Mouse (Mus musculus): Measurements from ENCODE around the gene Nvl. TPM values are rescaled to one million over a fixed set of nuclear protein-coding genes. Genes with fewer than 3 reads are reported as not detected.

Nvl gene
- polyA plus RNA-seq, 1 experiment from 2014 or later, result 39.5 TPM

DNA sequence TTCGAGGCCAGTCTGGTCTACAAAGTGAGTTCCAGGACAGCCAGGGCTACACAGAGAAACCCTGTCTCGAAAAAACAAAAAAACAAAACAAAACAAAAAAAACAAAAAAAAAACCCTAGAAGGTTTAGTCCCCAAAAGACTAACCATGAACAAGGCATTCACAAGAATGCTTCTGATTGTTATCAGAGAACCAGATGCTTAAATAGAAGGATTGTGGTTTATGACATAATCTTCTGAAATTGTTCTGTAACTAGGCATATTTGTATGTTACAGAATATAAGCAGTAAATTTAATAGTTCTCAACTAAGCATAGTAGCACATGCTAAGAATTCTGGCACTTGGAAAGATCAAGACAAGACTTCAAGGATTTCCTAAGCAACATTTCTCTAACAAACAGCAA, 19.9 kb downstream of the Nvl start:
- H3K27ac ChIP-seq (replicated peaks; ENCODE audit: low read depth, low read length), result no peak overlapping the region
- H3K4me2 ChIP-seq (ENCODE audit: low read length), result no peak overlapping the region
- no peaks in the 10 kb centered on the region for H3K4me1 ChIP-seq (ENCODE audit: control insufficient read depth, insufficient read depth, low read length)
- WGBS, result 95% methylated on average over 2 of the region's 2 CpGs
- DNase-seq (no peak), ATAC-seq (ENCODE audit: low FRiP score, low TSS enrichment) (no peak)
- no peak overlapping the region for H3K9ac ChIP-seq (replicated peaks; ENCODE audit: low read length)
- peaks cover 88% of the 10 kb centered on the region for H3K36me3 ChIP-seq (ENCODE audit: control insufficient read depth, insufficient read depth, low read length)
- H3K27me3 ChIP-seq (ENCODE audit: control insufficient read depth, insufficient read depth, low read length), result no peaks in the 10 kb centered on the region
- H3K4me3 ChIP-seq (replicated peaks; ENCODE audit: low read depth, low read length), result no peak overlapping the region
- H3K9me3 ChIP-seq (ENCODE audit: control insufficient read depth, low read length), result no peaks in the 10 kb centered on the region

- no peak for DNase-seq
- Histone ChIP-seq H3K9ac (replicated peaks; ENCODE audit: low read length) (no peak overlapping the region), H3K36me3 (ENCODE audit: control insufficient read depth, insufficient read depth, low read length) (peaks cover 76% of the 10 kb centered on the region), H3K27me3 (ENCODE audit: control insufficient read depth, insufficient read depth, low read length) (no peaks in the 10 kb centered on the region), H3K9me3 (ENCODE audit: control insufficient read depth, low read length) (no peaks in the 10 kb centered on the region), H3K4me3 (replicated peaks; ENCODE audit: low read depth, low read length) (no peak overlapping the region), H3K4me2 (ENCODE audit: low read length) (no peak overlapping the region), H3K27ac (replicated peaks; ENCODE audit: low read depth, low read length) (no peak overlapping the region), H3K4me1 (ENCODE audit: control insufficient read depth, insufficient read depth, low read length) (no peaks in the 10 kb centered on the region)
- no peak for ATAC-seq (ENCODE audit: low FRiP score, low TSS enrichment)
- 98% methylated on average over 4 of the region's 4 CpGs for WGBS
These were observed 26.9 kb downstream of the Nvl start for GRCm38 (mm10) chr1:181117112-181117511.

DNA sequence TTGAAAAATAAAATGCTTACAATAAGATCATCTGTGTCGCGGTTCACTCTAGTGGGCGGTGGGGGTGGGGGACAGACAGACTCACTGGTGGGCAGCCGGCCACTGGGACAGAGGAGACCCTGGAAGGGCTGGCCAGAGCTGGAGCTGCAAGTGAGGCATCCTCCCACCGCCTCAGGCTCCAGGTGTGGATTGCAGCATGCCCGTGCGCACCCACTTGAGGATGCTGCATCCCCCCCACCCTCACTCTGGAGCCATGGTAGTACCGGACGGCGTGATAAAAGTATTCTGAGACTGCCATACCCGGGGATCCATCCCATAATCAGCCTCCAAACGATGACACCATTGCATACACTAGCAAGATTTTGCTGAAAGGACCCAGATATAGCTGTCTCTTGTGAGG, 54.0 kb downstream of the Nvl start:
- Histone ChIP-seq H3K9ac (replicated peaks; ENCODE audit: low read length) (no peak overlapping the region), H3K36me3 (ENCODE audit: control insufficient read depth, insufficient read depth, low read length) (peaks cover 44% of the 10 kb centered on the region), H3K4me3 (replicated peaks; ENCODE audit: low read depth, low read length) (no peak overlapping the region), H3K9me3 (ENCODE audit: control insufficient read depth, low read length) (no peaks in the 10 kb centered on the region), H3K4me2 (ENCODE audit: low read length) (no peak overlapping the region), H3K27ac (replicated peaks; ENCODE audit: low read depth, low read length) (no peak overlapping the region), H3K27me3 (ENCODE audit: control insufficient read depth, insufficient read depth, low read length) (no peaks in the 10 kb centered on the region), H3K4me1 (ENCODE audit: control insufficient read depth, insufficient read depth, low read length) (no peaks in the 10 kb centered on the region)
- WGBS, result 87% methylated on average over 12 of the region's 12 CpGs
- ATAC-seq (ENCODE audit: low FRiP score, low TSS enrichment), result no peak
- DNase-seq, result no peak

- no peaks in the 10 kb centered on the region for H3K4me1 ChIP-seq (ENCODE audit: control insufficient read depth, insufficient read depth, low read length)
- no peaks in the 10 kb centered on the region for H3K27me3 ChIP-seq (ENCODE audit: control insufficient read depth, insufficient read depth, low read length)
- no peak for DNase-seq
- no peak for ATAC-seq (ENCODE audit: low FRiP score, low TSS enrichment)
- no peak overlapping the region for H3K9ac ChIP-seq (replicated peaks; ENCODE audit: low read length)
- no peaks in the 10 kb centered on the region for H3K36me3 ChIP-seq (ENCODE audit: control insufficient read depth, insufficient read depth, low read length)
- 41% methylated on average over 2 of the region's 2 CpGs for WGBS
- no peaks in the 10 kb centered on the region for H3K9me3 ChIP-seq (ENCODE audit: control insufficient read depth, low read length)
- H3K27ac ChIP-seq (replicated peaks; ENCODE audit: low read depth, low read length), result no peak overlapping the region
- H3K4me2 ChIP-seq (ENCODE audit: low read length), result no peak overlapping the region
- H3K4me3 ChIP-seq (replicated peaks; ENCODE audit: low read depth, low read length), result no peak overlapping the region
These were observed 60.0 kb downstream of the Nvl start for GRCm38 (mm10) chr1:181084021-181084420.

- Histone ChIP-seq H3K36me3 (ENCODE audit: control insufficient read depth, insufficient read depth, low read length) (no peaks in the 10 kb centered on the region), H3K27me3 (ENCODE audit: control insufficient read depth, insufficient read depth, low read length) (no peaks in the 10 kb centered on the region), H3K9ac (replicated peaks; ENCODE audit: low read length) (no peak overlapping the region), H3K4me2 (ENCODE audit: low read length) (no peak overlapping the region), H3K9me3 (ENCODE audit: control insufficient read depth, low read length) (no peaks in the 10 kb centered on the region), H3K4me1 (ENCODE audit: control insufficient read depth, insufficient read depth, low read length) (no peaks in the 10 kb centered on the region), H3K4me3 (replicated peaks; ENCODE audit: low read depth, low read length) (no peak overlapping the region), H3K27ac (replicated peaks; ENCODE audit: low read depth, low read length) (no peak overlapping the region)
- ATAC-seq (ENCODE audit: low FRiP score, low TSS enrichment) (no peak), DNase-seq (no peak)
- WGBS, result 51% methylated on average over 5 of the region's 5 CpGs
These were observed 70.9 kb downstream of the Nvl start for GRCm38 (mm10) chr1:181073075-181073474.

GRCm38 (mm10) chr1:181069671-181070070, 74.3 kb downstream of the Nvl start:
- H3K27ac ChIP-seq (replicated peaks; ENCODE audit: low read depth, low read length), result no peak overlapping the region
- WGBS, result 69% methylated on average over 11 of the region's 11 CpGs
- ATAC-seq (ENCODE audit: low FRiP score, low TSS enrichment) (no peak), DNase-seq (no peak)
- no peaks in the 10 kb centered on the region for H3K4me1 ChIP-seq (ENCODE audit: control insufficient read depth, insufficient read depth, low read length)
- no peak overlapping the region for H3K4me2 ChIP-seq (ENCODE audit: low read length)
- H3K4me3 ChIP-seq (replicated peaks; ENCODE audit: low read depth, low read length), result no peak overlapping the region
- no peak overlapping the region for H3K9ac ChIP-seq (replicated peaks; ENCODE audit: low read length)
- no peaks in the 10 kb centered on the region for H3K9me3 ChIP-seq (ENCODE audit: control insufficient read depth, low read length)
- H3K36me3 ChIP-seq (ENCODE audit: control insufficient read depth, insufficient read depth, low read length), result no peaks in the 10 kb centered on the region
- H3K27me3 ChIP-seq (ENCODE audit: control insufficient read depth, insufficient read depth, low read length), result no peaks in the 10 kb centered on the region

GRCm38 (mm10) chr1:181068344-181068743, 75.7 kb downstream of the Nvl start:
- 64% methylated on average over 1 of the region's 1 CpGs for WGBS
- ATAC-seq (ENCODE audit: low FRiP score, low TSS enrichment) (no peak), DNase-seq (no peak)
- H3K4me2 ChIP-seq (ENCODE audit: low read length), result no peak overlapping the region
- H3K4me1 ChIP-seq (ENCODE audit: control insufficient read depth, insufficient read depth, low read length), result no peaks in the 10 kb centered on the region
- no peak overlapping the region for H3K4me3 ChIP-seq (replicated peaks; ENCODE audit: low read depth, low read length)
- no peaks in the 10 kb centered on the region for H3K9me3 ChIP-seq (ENCODE audit: control insufficient read depth, low read length)
- H3K27me3 ChIP-seq (ENCODE audit: control insufficient read depth, insufficient read depth, low read length), result no peaks in the 10 kb centered on the region
- H3K36me3 ChIP-seq (ENCODE audit: control insufficient read depth, insufficient read depth, low read length), result no peaks in the 10 kb centered on the region
- H3K27ac ChIP-seq (replicated peaks; ENCODE audit: low read depth, low read length), result no peak overlapping the region
- no peak overlapping the region for H3K9ac ChIP-seq (replicated peaks; ENCODE audit: low read length)

DNA sequence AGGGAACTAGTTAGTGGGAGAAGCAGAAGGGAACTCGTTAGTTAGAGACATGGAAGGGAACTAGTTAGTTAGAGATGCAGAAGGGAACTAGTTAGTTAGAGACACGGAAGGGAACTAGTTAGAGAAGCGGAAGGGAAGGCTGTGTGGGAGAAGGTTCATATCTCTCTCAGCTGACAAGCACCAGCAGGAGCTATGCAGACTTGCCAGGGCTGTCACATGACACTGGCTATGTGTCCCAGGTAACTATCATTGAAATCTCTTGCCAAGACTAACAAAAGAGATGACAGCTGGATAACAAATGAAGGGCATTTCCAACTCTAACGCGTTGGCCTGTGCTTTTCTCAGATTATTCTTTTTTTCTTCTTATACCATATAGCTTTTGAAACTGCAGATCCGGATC, 79.4 kb downstream of the Nvl start:
- Histone ChIP-seq H3K9ac (replicated peaks; ENCODE audit: low read length) (no peak overlapping the region), H3K27ac (replicated peaks; ENCODE audit: low read depth, low read length) (no peak overlapping the region), H3K4me1 (ENCODE audit: control insufficient read depth, insufficient read depth, low read length) (no peaks in the 10 kb centered on the region), H3K4me3 (replicated peaks; ENCODE audit: low read depth, low read length) (no peak overlapping the region), H3K9me3 (ENCODE audit: control insufficient read depth, low read length) (no peaks in the 10 kb centered on the region), H3K36me3 (ENCODE audit: control insufficient read depth, insufficient read depth, low read length) (no peaks in the 10 kb centered on the region), H3K4me2 (ENCODE audit: low read length) (no peak overlapping the region), H3K27me3 (ENCODE audit: control insufficient read depth, insufficient read depth, low read length) (no peaks in the 10 kb centered on the region)
- ATAC-seq (ENCODE audit: low FRiP score, low TSS enrichment), result no peak
- no peak for DNase-seq
- 84% methylated on average over 6 of the region's 6 CpGs for WGBS

DNA sequence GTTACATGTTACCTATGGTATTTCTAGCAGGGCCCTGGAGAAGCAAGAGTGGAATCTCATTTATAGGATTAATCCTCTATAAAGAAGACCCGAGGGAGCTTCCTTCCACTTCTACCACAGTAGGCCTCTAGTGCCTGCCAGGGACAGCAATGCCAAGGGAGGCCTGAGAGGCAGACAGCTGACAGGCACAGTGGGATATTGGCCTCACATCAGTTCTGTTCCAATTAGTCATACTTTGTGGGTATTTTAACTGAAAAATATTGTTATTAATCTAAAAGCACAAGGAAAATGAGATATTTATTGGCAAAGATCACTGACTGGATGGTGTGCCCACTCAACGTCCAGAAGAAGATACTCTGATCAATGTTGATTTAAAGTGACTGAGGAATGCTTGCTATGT, 80.0 kb downstream of the Nvl start:
- ATAC-seq (ENCODE audit: low FRiP score, low TSS enrichment), result no peak
- Histone ChIP-seq H3K27me3 (ENCODE audit: control insufficient read depth, insufficient read depth, low read length) (no peaks in the 10 kb centered on the region), H3K4me1 (ENCODE audit: control insufficient read depth, insufficient read depth, low read length) (no peaks in the 10 kb centered on the region), H3K9ac (replicated peaks; ENCODE audit: low read length) (no peak overlapping the region), H3K27ac (replicated peaks; ENCODE audit: low read depth, low read length) (no peak overlapping the region), H3K36me3 (ENCODE audit: control insufficient read depth, insufficient read depth, low read length) (no peaks in the 10 kb centered on the region), H3K4me2 (ENCODE audit: low read length) (no peak overlapping the region), H3K4me3 (replicated peaks; ENCODE audit: low read depth, low read length) (no peak overlapping the region), H3K9me3 (ENCODE audit: control insufficient read depth, low read length) (no peaks in the 10 kb centered on the region)
- DNase-seq, result no peak
- WGBS, result 57% methylated on average over 2 of the region's 2 CpGs
